Mouse (Mus musculus): ENCODE data around the gene Ppp1r1c.
A peak's percentile ranks its signal among the peaks of the same experiment; 100 is the strongest.
"Not testable (repeated sequence)": the region's sequence is repeated elsewhere in the genome, so short reads cannot be mapped to it uniquely, and the experiment has no call there.

Gene Ppp1r1c

GRCm38 (mm10) chr2:79751685-79752084 lies 44.1 kb downstream of the Ppp1r1c start:
- no peak for DNase-seq

- no peak for DNase-seq
Measured at GRCm38 (mm10) chr2:79760018-79760417, 52.4 kb downstream of the Ppp1r1c start.

- DNase-seq = no peak
Measured at GRCm38 (mm10) chr2:79762723-79763388, 55.3 kb downstream of the Ppp1r1c start.

DNA sequence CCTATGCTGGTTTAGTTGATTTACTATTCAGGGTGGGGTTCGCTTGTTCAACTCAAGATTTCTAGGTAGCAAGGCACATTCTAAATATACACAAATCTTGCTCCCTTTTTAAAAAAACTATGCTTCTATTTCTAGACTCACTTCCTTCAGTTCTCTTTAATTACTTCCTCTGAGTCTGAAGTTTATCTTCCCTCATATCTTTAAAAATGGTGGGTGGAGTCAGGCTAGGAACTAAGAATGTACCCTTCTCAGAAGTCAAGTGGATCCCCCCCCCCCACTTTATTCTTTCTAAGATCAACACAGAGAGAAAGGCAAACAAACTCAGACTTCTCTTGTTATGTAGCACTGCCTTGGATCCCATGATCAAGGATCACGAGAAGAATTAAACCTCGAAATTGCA lies 57.5 kb downstream of the Ppp1r1c start:
- no peak for DNase-seq

- DNase-seq = no peak
Measured at GRCm38 (mm10) chr2:79765723-79766122, 58.1 kb downstream of the Ppp1r1c start.

DNA sequence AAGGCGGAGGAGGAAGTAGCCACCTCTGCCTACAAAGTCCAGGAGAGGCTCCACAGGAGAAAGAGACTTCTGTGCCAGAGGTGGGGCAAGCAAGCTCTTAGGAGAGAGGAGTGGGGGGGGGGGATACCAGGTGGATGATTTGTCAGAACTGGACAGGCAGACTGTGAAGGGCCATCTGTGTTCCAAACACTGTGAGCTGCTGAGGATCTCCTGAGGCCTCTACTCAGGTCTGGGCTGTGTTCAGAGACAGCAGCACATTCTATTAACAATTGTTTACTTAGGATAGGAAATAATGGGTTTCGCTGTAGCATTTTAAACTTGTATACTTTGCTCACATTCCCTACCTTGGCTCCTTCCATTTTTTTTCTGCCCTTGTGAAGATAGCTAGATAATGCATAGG lies 61.0 kb downstream of the Ppp1r1c start:
- DNase-seq = no peak

DNA sequence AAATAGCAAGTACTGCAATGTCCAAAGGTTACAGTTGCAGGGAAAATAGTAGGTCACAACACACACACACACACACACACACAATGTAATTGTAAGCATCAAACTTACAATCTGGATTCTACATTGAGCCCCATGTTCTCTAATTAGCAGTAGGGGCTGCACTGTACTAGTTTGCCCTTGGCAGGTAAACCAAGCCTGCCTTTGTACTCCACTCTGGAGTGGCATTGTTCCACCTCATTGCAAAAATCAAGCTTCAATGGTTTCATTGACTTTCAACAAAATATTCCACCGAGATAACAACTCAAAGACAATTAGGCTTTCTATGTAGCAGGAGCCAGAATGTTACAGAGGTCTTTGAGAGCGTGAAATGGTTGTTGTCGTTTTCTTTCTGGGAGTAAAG lies 62.7 kb downstream of the Ppp1r1c start:
- DNase-seq = no peak

- DNase-seq = peak; percentile 32
Measured at GRCm38 (mm10) chr2:79774372-79774771, 66.8 kb downstream of the Ppp1r1c start.

- no peak for DNase-seq
Measured at GRCm38 (mm10) chr2:79777801-79778200, 70.2 kb downstream of the Ppp1r1c start.

- DNase-seq = no peak
Measured at GRCm38 (mm10) chr2:79780772-79781171, 73.2 kb downstream of the Ppp1r1c start.

GRCm38 (mm10) chr2:79785541-79786134 lies 78.1 kb downstream of the Ppp1r1c start:
- DNase-seq = no peak

DNA sequence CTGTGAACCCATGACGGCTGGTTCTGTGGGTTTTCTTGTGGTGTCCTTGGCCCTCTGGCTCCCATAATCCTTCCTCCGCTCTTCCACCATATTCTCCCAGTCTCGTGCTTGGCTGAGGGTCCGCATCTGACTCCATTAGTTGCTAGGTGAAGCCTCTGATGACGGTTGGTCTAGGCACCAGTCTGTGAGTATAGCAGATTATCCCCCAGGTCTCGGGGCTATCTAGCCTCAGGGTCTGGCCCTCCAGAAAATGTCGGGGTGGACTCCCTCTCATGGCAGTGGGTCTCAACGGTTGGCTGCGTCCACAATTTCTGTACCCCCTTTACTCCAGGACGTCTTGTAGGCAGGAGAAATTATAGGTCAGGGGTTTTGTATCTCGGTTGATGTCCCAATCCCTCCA lies 78.9 kb downstream of the Ppp1r1c start:
- no peak for DNase-seq

DNA sequence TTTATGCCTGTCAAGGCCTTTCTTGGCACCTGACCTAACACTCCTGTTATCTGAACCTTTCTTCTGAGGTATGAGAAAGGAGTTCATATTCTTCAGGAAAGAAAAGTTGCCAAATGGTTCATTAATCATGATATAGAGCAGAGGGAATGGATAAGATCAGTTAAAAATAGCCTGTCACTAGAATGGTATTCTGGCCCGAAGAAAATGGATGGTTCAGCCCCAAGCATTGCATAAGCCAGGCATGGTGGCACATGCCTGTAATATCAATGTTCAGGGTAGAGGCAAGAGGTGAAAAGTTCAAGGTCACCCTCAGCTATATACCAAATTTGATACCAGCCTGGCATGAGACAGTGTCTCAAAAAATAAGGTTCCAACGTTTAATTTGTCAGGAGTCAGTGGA lies 85.6 kb downstream of the Ppp1r1c start:
- no peak for DNase-seq

- no peak for DNase-seq
Measured at GRCm38 (mm10) chr2:79797444-79797843, 89.9 kb downstream of the Ppp1r1c start.

DNA sequence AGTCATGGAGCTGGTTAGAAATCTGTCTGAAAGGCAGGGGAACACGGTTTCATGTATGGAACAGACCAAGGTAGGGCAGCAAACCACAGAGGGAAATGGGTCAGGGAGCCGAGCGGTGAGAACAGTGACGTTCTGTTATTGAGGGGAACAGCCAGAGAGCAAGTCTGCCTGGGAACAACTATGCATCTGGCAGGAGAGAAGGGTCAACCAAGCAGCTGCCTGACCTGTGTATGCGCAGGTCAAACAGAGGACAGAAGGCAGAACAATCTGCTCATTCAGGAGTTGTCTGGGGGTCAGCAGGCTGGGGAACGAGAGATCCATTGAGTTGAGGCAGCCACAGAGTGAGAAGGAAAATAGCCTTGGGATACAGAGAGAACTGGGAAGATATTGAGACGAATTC lies 91.0 kb downstream of the Ppp1r1c start:
- no peak for DNase-seq

GRCm38 (mm10) chr2:79815708-79816484 lies 108.3 kb downstream of the Ppp1r1c start:
- DNase-seq = no peak

GRCm38 (mm10) chr2:79819543-79819942 lies 112.0 kb downstream of the Ppp1r1c start:
- no peak for DNase-seq

DNA sequence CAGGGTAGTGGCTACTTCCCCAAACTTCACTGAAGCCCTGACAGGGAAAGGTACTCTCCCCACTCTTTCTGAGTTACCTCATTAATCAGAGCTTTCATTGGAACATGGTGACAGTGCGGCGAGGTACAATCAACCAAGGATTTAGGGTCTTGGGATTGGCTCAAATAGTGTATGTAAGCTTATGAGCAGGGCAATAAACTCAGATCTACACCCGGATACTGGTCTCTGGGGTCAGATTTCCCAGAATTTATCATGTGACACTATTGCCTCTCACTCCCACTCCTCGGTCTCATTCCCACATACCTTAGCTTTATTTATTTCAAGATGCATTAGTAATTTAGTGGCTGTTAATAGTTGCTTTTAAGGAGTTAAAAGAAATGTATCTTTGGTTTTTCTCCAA lies 118.3 kb downstream of the Ppp1r1c start:
- DNase-seq = no peak

GRCm38 (mm10) chr2:79839090-79839489 lies 131.5 kb downstream of the Ppp1r1c start:
- no peak for DNase-seq

- DNase-seq = no peak
Measured at GRCm38 (mm10) chr2:79839513-79839912, 131.9 kb downstream of the Ppp1r1c start.

DNA sequence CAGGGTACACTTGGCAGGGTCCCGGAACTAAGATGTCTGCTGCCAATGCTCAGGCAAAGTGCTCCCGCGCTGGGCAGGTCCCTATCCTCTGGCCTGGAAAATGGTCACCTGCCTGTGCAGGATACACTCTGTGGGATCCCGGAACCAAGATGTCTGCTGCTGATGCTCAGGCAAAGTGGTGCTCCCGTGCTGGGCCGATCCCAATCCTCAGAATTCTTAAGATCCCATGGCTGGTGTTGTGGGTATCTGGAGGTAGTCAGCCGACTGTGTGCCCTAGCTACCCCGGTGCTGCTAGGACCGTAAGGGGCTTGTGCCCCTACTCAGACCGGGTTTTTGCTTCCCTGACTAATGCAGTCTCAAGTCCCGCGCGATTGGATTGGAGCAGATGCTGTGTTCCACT lies 139.8 kb downstream of the Ppp1r1c start:
- not testable (repeated sequence) for DNase-seq

- no peak for DNase-seq
Measured at GRCm38 (mm10) chr2:79856874-79857273, 149.3 kb downstream of the Ppp1r1c start.

DNA sequence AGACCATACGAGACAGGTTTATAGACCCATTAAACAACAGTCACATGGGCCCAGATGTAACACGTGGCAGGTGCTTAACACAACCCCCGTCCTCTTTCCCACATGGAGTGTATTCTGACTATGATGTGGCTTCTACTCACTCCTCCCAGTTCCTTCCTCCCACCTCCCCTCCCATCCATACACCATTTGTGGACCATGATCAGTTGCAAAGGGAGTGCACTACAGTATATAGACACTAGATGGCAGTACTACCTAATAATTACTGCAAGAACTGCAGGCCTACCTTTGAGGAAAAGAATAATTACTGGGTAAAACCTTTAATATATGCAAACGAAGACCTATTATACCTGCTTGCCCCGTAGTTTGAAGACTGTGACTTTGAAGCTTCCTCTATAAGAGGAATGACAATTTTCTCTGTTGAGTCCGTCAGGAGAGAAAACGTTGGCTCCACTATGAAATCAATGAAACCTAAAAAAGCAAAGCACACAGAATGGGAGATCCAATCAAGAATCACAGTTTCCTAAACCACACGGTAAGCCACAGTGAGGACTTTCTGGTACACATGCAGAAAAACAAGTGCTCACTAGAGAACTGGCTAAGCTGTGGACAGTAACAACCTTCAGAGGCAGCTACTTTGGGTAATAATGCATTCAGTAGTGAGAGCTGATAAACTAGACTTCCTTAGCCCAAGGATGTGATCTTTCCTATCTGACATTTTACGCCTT lies 157.9 kb downstream of the Ppp1r1c start:
- peak; percentile 4 for DNase-seq
